8 mouse cellular contexts compared by ENCODE assay signal in genomic region chr1:51913071-51913814, GRCm38 (mm10). TPM values are rescaled to one million over a fixed set of nuclear protein-coding genes. Genes with fewer than 3 reads are reported as not detected.
DNase-seq lines count a peak whose midpoint lies in the region; ATAC-seq and TF ChIP-seq lines count a peak whose summit lies in the region.

No protein-coding gene starts in this region.

- 67% methylated on average over 14 of the region's 14 CpGs for WGBS in kidney, embryonic 16.5 days
- 41% methylated on average over 14 of the region's 14 CpGs for WGBS in heart, postnatal 0 days
- 69% methylated on average over 14 of the region's 14 CpGs for WGBS in midbrain, embryonic 14.5 days

- ATAC-seq in kidney, embryonic 16.5 days (ENCODE audit: low FRiP score, low TSS enrichment), result no peak
- no peak for ATAC-seq in heart, postnatal 0 days (ENCODE audit: insufficient read depth, low read depth)
- ATAC-seq in midbrain, embryonic 14.5 days (ENCODE audit: low FRiP score, low TSS enrichment), result no peak
- ATAC-seq in CD4-positive, CD25-positive, alpha-beta regulatory T cell, adult 4 months, result no peak

- no peaks in the 10 kb centered on the region for H3K36me3 ChIP-seq in kidney, embryonic 16.5 days (ENCODE audit: insufficient read depth, low read length)
- 0 out of 2 replicates have a peak, but pooled peaks cover 4% of the 10 kb centered on the region for H3K36me3 ChIP-seq in heart, postnatal 0 days (replicated peaks; ENCODE audit: control insufficient read depth, insufficient read depth, low read length)
- H3K36me3 ChIP-seq in midbrain, embryonic 14.5 days (ENCODE audit: control insufficient read depth, insufficient read depth, low read length), result no peaks in the 10 kb centered on the region

- peaks cover 45% of the 10 kb centered on the region for H3K4me1 ChIP-seq in kidney, embryonic 16.5 days (ENCODE audit: insufficient read depth, low read length)
- H3K4me1 ChIP-seq in brown adipose tissue, adult 24 weeks (ENCODE audit: control insufficient read depth, insufficient read depth, insufficient read length, low read length), result peaks cover 24% of the 10 kb centered on the region
- peaks cover 11% of the 10 kb centered on the region; the same call in 1 of the 2 replicates for H3K4me1 ChIP-seq in heart, postnatal 0 days (ENCODE audit: control insufficient read depth, insufficient read depth)
- peaks cover 33% of the 10 kb centered on the region for H3K4me1 ChIP-seq in midbrain, embryonic 14.5 days (ENCODE audit: control insufficient read depth, insufficient read depth, low read length)

- TF ChIP-seq EP300 in heart, postnatal 0 days (IDR thresholded peaks at IDR 0.05; ENCODE audit: low read depth), result no peak

- no peak overlapping the region for H3K4me3 ChIP-seq in kidney, embryonic 16.5 days (ENCODE audit: low read length)
- H3K4me3 ChIP-seq in brown adipose tissue, adult 24 weeks (ENCODE audit: insufficient read depth, low read depth, low read length), result peak overlapping the region; percentile 1; the same call in 1 of the 2 replicates
- H3K4me3 ChIP-seq in heart, postnatal 0 days (ENCODE audit: low read depth, low read length), result no peak overlapping the region
- H3K4me3 ChIP-seq in midbrain, embryonic 14.5 days (replicated peaks; ENCODE audit: low read depth, low read length), result no peak overlapping the region

- H3K27ac ChIP-seq in kidney, embryonic 16.5 days (ENCODE audit: low read length), result no peak overlapping the region
- H3K27ac ChIP-seq in brown adipose tissue, adult 24 weeks (replicated peaks; ENCODE audit: low read depth, low read length), result peak overlapping the region; percentile 0; the same call in 1 of the 2 replicates
- no peak overlapping the region; the same call in 1 of the 2 replicates for H3K27ac ChIP-seq in heart, postnatal 0 days (ENCODE audit: low read depth)
- no peak overlapping the region for H3K27ac ChIP-seq in midbrain, embryonic 14.5 days (replicated peaks; ENCODE audit: low read depth, low read length)

- H3K4me2 ChIP-seq in kidney, embryonic 16.5 days (replicated peaks; ENCODE audit: low read depth, low read length), result peak overlapping the region; percentile 71
- peak overlapping the region; percentile 93 for H3K4me2 ChIP-seq in heart, postnatal 0 days (ENCODE audit: low read depth, low read length)
- peak overlapping the region; percentile 72; the same call in 1 of the 2 replicates for H3K4me2 ChIP-seq in midbrain, embryonic 14.5 days (ENCODE audit: low read length)

- no peak for TF ChIP-seq CTCF in heart, postnatal 0 days (IDR thresholded peaks at IDR 0.05; ENCODE audit: low read depth)

- no peaks in the 10 kb centered on the region for H3K27me3 ChIP-seq in kidney, embryonic 16.5 days (ENCODE audit: insufficient read depth, low read length)
- no peaks in the 10 kb centered on the region for H3K27me3 ChIP-seq in heart, postnatal 0 days (ENCODE audit: control insufficient read depth, insufficient read depth, low read length)
- no peaks in the 10 kb centered on the region for H3K27me3 ChIP-seq in midbrain, embryonic 14.5 days (ENCODE audit: control insufficient read depth, insufficient read depth, low read length)

- no peak for DNase-seq in kidney, postnatal 25 days
- peak; percentile 8 for DNase-seq in heart, postnatal 0 days (ENCODE audit: low spot score)
- DNase-seq in midbrain, embryonic 14.5 days, result no peak
- no peak for DNase-seq in layer of hippocampus, adult 18-20 months (ENCODE audit: low spot score in 2 of 2)
- DNase-seq in thymus, postnatal 0 days (ENCODE audit: low spot score), result no peak

- no peak overlapping the region for H3K9ac ChIP-seq in kidney, embryonic 16.5 days (replicated peaks; ENCODE audit: low read length)
- H3K9ac ChIP-seq in heart, postnatal 0 days (replicated peaks; ENCODE audit: low read depth, low read length), result no peak overlapping the region
- no peak overlapping the region for H3K9ac ChIP-seq in midbrain, embryonic 14.5 days (replicated peaks; ENCODE audit: low read length)

- H3K9me3 ChIP-seq in kidney, embryonic 16.5 days (ENCODE audit: low read length), result no peaks in the 10 kb centered on the region
- no peaks in the 10 kb centered on the region for H3K9me3 ChIP-seq in heart, postnatal 0 days (replicated peaks; ENCODE audit: control insufficient read depth, low read length)
- no peaks in the 10 kb centered on the region for H3K9me3 ChIP-seq in midbrain, embryonic 14.5 days (ENCODE audit: control insufficient read depth, low read length)

RNA-seq across cellular contexts. Expression of gene Myo1b, which starts 2.6 kb away (rescaled TPM):
- 68.3 and 68.8 TPM in 2 replicates for polyA plus RNA-seq in kidney, embryonic 16.5 days (2015; fragmentation: Nextera tagmentation; extraction: Ambion mirVana)
- polyA plus RNA-seq in brown adipose tissue, adult 24 weeks (2012; ENCODE audit: insufficient read depth, insufficient read length, missing spikeins), result 4.4 and 9.1 TPM in 2 replicates
- total RNA-seq in heart, postnatal 0 days (2014; rRNA removed; ENCODE audit: low replicate concordance), result 12.6 and 14.0 TPM in 2 replicates
- 22.8 and 24.3 TPM in 2 replicates for polyA plus RNA-seq in heart, postnatal 0 days (2015; fragmentation: Nextera tagmentation; extraction: Ambion mirVana)
- 60.4 and 93.1 TPM in 2 replicates for polyA plus RNA-seq in midbrain, embryonic 14.5 days (2014; fragmentation: Nextera tagmentation; extraction: Ambion mirVana)
- polyA plus RNA-seq in CD4-positive, CD25-positive, alpha-beta regulatory T cell, adult 4 months (2017; shearing (Covaris generic)), result 1 to 10 TPM in 1 of 2 experiments, under 1 TPM in 1; 0.23 to 1.1 TPM
- total RNA-seq in layer of hippocampus, adult 18-20 months (2021), result 10 to 100 TPM; 10.1 to 10.4 TPM
- polyA plus RNA-seq in thymus, postnatal 0 days (2015; fragmentation: Nextera tagmentation; extraction: Ambion mirVana), result 20.0 and 22.1 TPM in 2 replicates
